Mouse (Mus musculus) central nervous system, embryonic 18 days (tissue): ENCODE data around the gene Glrx3. TPM values are rescaled to one million over a fixed set of nuclear protein-coding genes. Genes with fewer than 3 reads are reported as not detected.

Experiments
- polyA plus RNA-seq: library from polyadenylated mRNA; depleted of rRNA; stranded (reverse); fragments of >200 nt; gene quantifications from 2 replicates; pipeline ENCODE4 v1.2.3, GENCODE M21; 2012; rRNA removed

The Glrx3 gene
- 182 and 191 TPM in 2 replicates for polyA plus RNA-seq

GRCm38 (mm10) chr7:137437440-137438178 lies at the start of gene Glrx3:
TSS of gene Glrx3 (plus strand) at chr7:137437614.

GRCm38 (mm10) chr7:137410337-137411197 lies 26.8 kb upstream of the Glrx3 start, which contains the start of gene 9430038I01Rik:
TSS of gene 9430038I01Rik (minus strand) at chr7:137410762.

Other genes with a start within 250 kb of the Glrx3 start
- 15.2 and 25.2 TPM in 2 replicates for gene Ebf3, start 123.2 kb upstream of the Glrx3 start, polyA plus RNA-seq
- gene 9430038I01Rik, start 26.9 kb upstream of the Glrx3 start, polyA plus RNA-seq: 8.9 and 10.8 TPM in 2 replicates